Comparison of ENCODE assay signal across 8 mouse cellular contexts in genomic region chr5:30887331-30887761, GRCm38 (mm10). TPM values are rescaled to one million over a fixed set of nuclear protein-coding genes. Genes with fewer than 3 reads are reported as not detected.
A peak's percentile ranks its signal among the peaks of the same experiment; 100 is the strongest.
DNase-seq lines count a peak whose midpoint lies in the region; ATAC-seq and TF ChIP-seq lines count a peak whose summit lies in the region.

No protein-coding gene starts in this region.

- WGBS in intestine, embryonic 14.5 days = under 1% methylated on average over 19 of the region's 19 CpGs
- WGBS in liver, embryonic 12.5 days (ENCODE audit: insufficient replicate concordance) = under 1% methylated on average over 19 of the region's 19 CpGs
- under 1% methylated on average over 19 of the region's 19 CpGs for WGBS in stomach, embryonic 14.5 days

- H3K4me1 ChIP-seq in intestine, embryonic 14.5 days (replicated peaks; ENCODE audit: control insufficient read depth, insufficient read depth, low read length) = peaks cover 12% of the 10 kb centered on the region
- H3K4me1 ChIP-seq in liver, embryonic 12.5 days = peaks cover 35% of the 10 kb centered on the region
- H3K4me1 ChIP-seq in stomach, embryonic 14.5 days (ENCODE audit: control insufficient read depth, insufficient read depth, low read length) = peaks cover 17% of the 10 kb centered on the region; the same call in 1 of the 2 replicates

- H3K4me2 ChIP-seq in intestine, embryonic 14.5 days (ENCODE audit: low read length) = peak overlapping the region; percentile 53
- H3K4me2 ChIP-seq in liver, embryonic 12.5 days = peak overlapping the region; percentile 96
- H3K4me2 ChIP-seq in stomach, embryonic 14.5 days (replicated peaks; ENCODE audit: low read depth, low read length) = peak overlapping the region; percentile 80

- peaks cover 18% of the 10 kb centered on the region for H3K36me3 ChIP-seq in intestine, embryonic 14.5 days (ENCODE audit: control insufficient read depth, insufficient read depth, low read length)
- H3K36me3 ChIP-seq in liver, embryonic 12.5 days = peaks cover 16% of the 10 kb centered on the region
- H3K36me3 ChIP-seq in stomach, embryonic 14.5 days (ENCODE audit: control insufficient read depth, insufficient read depth, low read length) = peaks cover 15% of the 10 kb centered on the region

- ATAC-seq in intestine, embryonic 14.5 days (replicated peaks; ENCODE audit: low FRiP score, low TSS enrichment, low read depth) = peak; percentile 68
- ATAC-seq in liver, embryonic 12.5 days = peak; percentile 70
- ATAC-seq in stomach, embryonic 14.5 days (ENCODE audit: insufficient number of reproducible peaks, insufficient read depth, low FRiP score, low read depth) = peak; percentile 28; the same call in 1 of the 2 replicates

- intact Hi-C loops in gastrocnemius, adult 2 months (cut with DNase I) = loop anchor here (2.0 kb wide), 1 partner anchor 75 kb away; no protein-coding TSS in a partner anchor

- peak; percentile 42 for DNase-seq in layer of hippocampus, adult 11-12 months (ENCODE audit: low spot score)
- DNase-seq in layer of hippocampus, postnatal 36 days = no peak
- DNase-seq in cerebellum, adult 9-10 months = peak; percentile 87
- DNase-seq in gastrocnemius, adult 2 months = peak; percentile 70
- no peak for DNase-seq in intestine, embryonic 14.5 days (ENCODE audit: low spot score)
- peak; percentile 93 for DNase-seq in naive thymus-derived CD4-positive, alpha-beta T cell, adult 2 months (ENCODE audit: low read depth)

- H3K9ac ChIP-seq in intestine, embryonic 14.5 days (ENCODE audit: low read length) = peak overlapping the region; percentile 81
- H3K9ac ChIP-seq in liver, embryonic 12.5 days = peak overlapping the region; percentile 82
- H3K9ac ChIP-seq in stomach, embryonic 14.5 days (replicated peaks; ENCODE audit: low read depth, low read length) = peak overlapping the region; percentile 60

- peak overlapping the region; percentile 89 for H3K27ac ChIP-seq in gastrocnemius, adult 2 months
- H3K27ac ChIP-seq in intestine, embryonic 14.5 days (ENCODE audit: low read depth) = peak overlapping the region; percentile 91
- H3K27ac ChIP-seq in liver, embryonic 12.5 days = peak overlapping the region; percentile 93
- H3K27ac ChIP-seq in stomach, embryonic 14.5 days (ENCODE audit: low read length) = peak overlapping the region; percentile 97

- no peaks in the 10 kb centered on the region for H3K27me3 ChIP-seq in intestine, embryonic 14.5 days (replicated peaks; ENCODE audit: control insufficient read depth, insufficient read depth, low read length)
- H3K27me3 ChIP-seq in liver, embryonic 12.5 days (replicated peaks) = no peaks in the 10 kb centered on the region
- H3K27me3 ChIP-seq in stomach, embryonic 14.5 days (ENCODE audit: control insufficient read depth, insufficient read depth, low read length) = no peaks in the 10 kb centered on the region

- no peaks in the 10 kb centered on the region for H3K9me3 ChIP-seq in intestine, embryonic 14.5 days (ENCODE audit: control insufficient read depth, low read length)
- H3K9me3 ChIP-seq in liver, embryonic 12.5 days (replicated peaks) = no peaks in the 10 kb centered on the region
- no peaks in the 10 kb centered on the region for H3K9me3 ChIP-seq in stomach, embryonic 14.5 days (ENCODE audit: control insufficient read depth, low read depth, low read length)

- TF ChIP-seq CTCF in gastrocnemius, adult 2 months (IDR thresholded peaks at IDR 0.05) = no peak

- peak overlapping the region; percentile 91 for H3K4me3 ChIP-seq in gastrocnemius, adult 2 months
- H3K4me3 ChIP-seq in intestine, embryonic 14.5 days (ENCODE audit: low read depth, low read length) = peak overlapping the region; percentile 90
- H3K4me3 ChIP-seq in liver, embryonic 12.5 days = peak overlapping the region; percentile 76
- peak overlapping the region; percentile 71 for H3K4me3 ChIP-seq in stomach, embryonic 14.5 days (ENCODE audit: low read depth, low read length)

RNA-seq across cellular contexts. Expression of gene Agbl5, which starts 1.1 kb away (rescaled TPM):
- total RNA-seq in layer of hippocampus, postnatal 36 days (2021) = 10 to 100 TPM; 12.8 to 17.3 TPM
- total RNA-seq in gastrocnemius, adult 2 months (2021) = 1 to 10 TPM; 1.6 to 2.3 TPM
- 25.4 and 26.4 TPM in 2 replicates for polyA plus RNA-seq in intestine, embryonic 14.5 days (2014; fragmentation: Nextera tagmentation; extraction: Ambion mirVana)
- polyA plus RNA-seq in liver, embryonic 12.5 days (2016; fragmentation: Nextera tagmentation; extraction: Ambion mirVana) = 7.0 and 7.2 TPM in 2 replicates
- polyA plus RNA-seq in stomach, embryonic 14.5 days (2014; fragmentation: Nextera tagmentation; extraction: Ambion mirVana) = 27.5 and 34.0 TPM in 2 replicates

RNA-seq across cellular contexts. Expression of gene Tmem214, which starts 19.5 kb away (rescaled TPM):
- 10 to 100 TPM; 67.5 to 80.3 TPM for total RNA-seq in layer of hippocampus, postnatal 36 days (2021)
- total RNA-seq in gastrocnemius, adult 2 months (2021) = 10 to 100 TPM; 28.8 to 31.2 TPM
- 59.9 and 60.7 TPM in 2 replicates for polyA plus RNA-seq in intestine, embryonic 14.5 days (2014; fragmentation: Nextera tagmentation; extraction: Ambion mirVana)
- 55.5 and 56.2 TPM in 2 replicates for polyA plus RNA-seq in liver, embryonic 12.5 days (2016; fragmentation: Nextera tagmentation; extraction: Ambion mirVana)
- 58.6 and 68.7 TPM in 2 replicates for polyA plus RNA-seq in stomach, embryonic 14.5 days (2014; fragmentation: Nextera tagmentation; extraction: Ambion mirVana)

RNA-seq across cellular contexts. Expression of gene Ost4, which starts 20.2 kb away (rescaled TPM):
- total RNA-seq in layer of hippocampus, postnatal 36 days (2021) = 10 to 100 TPM; 97.4 to 99.4 TPM
- 100 to 1,000 TPM; 103 to 121 TPM for total RNA-seq in gastrocnemius, adult 2 months (2021)
- 482 and 490 TPM in 2 replicates for polyA plus RNA-seq in intestine, embryonic 14.5 days (2014; fragmentation: Nextera tagmentation; extraction: Ambion mirVana)
- 374 and 383 TPM in 2 replicates for polyA plus RNA-seq in liver, embryonic 12.5 days (2016; fragmentation: Nextera tagmentation; extraction: Ambion mirVana)
- 476 and 515 TPM in 2 replicates for polyA plus RNA-seq in stomach, embryonic 14.5 days (2014; fragmentation: Nextera tagmentation; extraction: Ambion mirVana)

RNA-seq across cellular contexts. Expression of gene Emilin1, which starts 25.9 kb away (rescaled TPM):
- 1 to 10 TPM; 2.0 to 2.3 TPM for total RNA-seq in layer of hippocampus, postnatal 36 days (2021)
- total RNA-seq in gastrocnemius, adult 2 months (2021) = 1 to 10 TPM; 2.7 to 7.7 TPM
- 187 and 209 TPM in 2 replicates for polyA plus RNA-seq in intestine, embryonic 14.5 days (2014; fragmentation: Nextera tagmentation; extraction: Ambion mirVana)
- polyA plus RNA-seq in liver, embryonic 12.5 days (2016; fragmentation: Nextera tagmentation; extraction: Ambion mirVana) = 70.0 and 73.6 TPM in 2 replicates
- polyA plus RNA-seq in stomach, embryonic 14.5 days (2014; fragmentation: Nextera tagmentation; extraction: Ambion mirVana) = 208 and 230 TPM in 2 replicates

RNA-seq across cellular contexts. Expression of gene Khk, which starts 33.9 kb away (rescaled TPM):
- 10 to 100 TPM; 10.1 to 13.6 TPM for total RNA-seq in layer of hippocampus, postnatal 36 days (2021)
- total RNA-seq in gastrocnemius, adult 2 months (2021) = 10 to 100 TPM; 29.2 to 30.8 TPM
- polyA plus RNA-seq in intestine, embryonic 14.5 days (2014; fragmentation: Nextera tagmentation; extraction: Ambion mirVana) = 21.6 and 21.9 TPM in 2 replicates
- polyA plus RNA-seq in liver, embryonic 12.5 days (2016; fragmentation: Nextera tagmentation; extraction: Ambion mirVana) = 33.6 and 36.3 TPM in 2 replicates
- polyA plus RNA-seq in stomach, embryonic 14.5 days (2014; fragmentation: Nextera tagmentation; extraction: Ambion mirVana) = 19.2 and 24.2 TPM in 2 replicates

Comparison
In these comparisons a context has a peak if more than half of its experiments do, and no peak if none do; other contexts are left out.
1. DNase-seq: peak in layer of hippocampus, adult 11-12 months (single experiment), cerebellum, adult 9-10 months (single experiment), gastrocnemius, adult 2 months (single experiment) and naive thymus-derived CD4-positive, alpha-beta T cell, adult 2 months (single experiment); none in layer of hippocampus, postnatal 36 days (0 of 2) and intestine, embryonic 14.5 days (single experiment).
2. Peak in every context shown above with its lines, with median percentiles within 50 percentile points of each other: H3K27ac ChIP-seq, H3K4me3 ChIP-seq, ATAC-seq, H3K4me2 ChIP-seq and H3K9ac ChIP-seq.